Mouse (Mus musculus): ENCODE measurements around the gene Ets1. TPM values are rescaled to one million over a fixed set of nuclear protein-coding genes. Genes with fewer than 3 reads are reported as not detected.

The Ets1 gene
- polyA plus RNA-seq, 1 experiment from 2014 or later, result 13.6 TPM

- Histone ChIP-seq H3K9ac (ENCODE audit: low read depth, low read length) (no peak overlapping the region), H3K9me3 (ENCODE audit: control insufficient read depth) (no peaks in the 10 kb centered on the region), H3K36me3 (ENCODE audit: control insufficient read depth, insufficient read depth) (no peaks in the 10 kb centered on the region), H3K4me1 (replicated peaks; ENCODE audit: control insufficient read depth, insufficient read depth, low read length) (peaks cover 4% of the 10 kb centered on the region; the same call in 1 of the 2 replicates), H3K27ac (ENCODE audit: low read depth, low read length) (no peak overlapping the region), H3K4me3 (ENCODE audit: low read depth, low read length) (no peak overlapping the region), H3K27me3 (replicated peaks; ENCODE audit: control insufficient read depth, insufficient read depth, low read length) (no peaks in the 10 kb centered on the region; the same call in 1 of the 2 replicates), H3K4me2 (replicated peaks; ENCODE audit: low read depth) (no peak overlapping the region)
- ATAC-seq, result no peak
- 8% methylated on average over 9 of the region's 9 CpGs for WGBS
- TF ChIP-seq CTCF (IDR thresholded peaks at IDR 0.05; ENCODE audit: low read depth), result no peak
Measured at GRCm38 (mm10) chr9:32675671-32676409, 39.8 kb downstream of the Ets1 start.

GRCm38 (mm10) chr9:32676480-32676879 is 40.5 kb downstream of the Ets1 start:
- Histone ChIP-seq H3K9ac (ENCODE audit: low read depth, low read length) (no peak overlapping the region), H3K27me3 (replicated peaks; ENCODE audit: control insufficient read depth, insufficient read depth, low read length) (no peaks in the 10 kb centered on the region; the same call in 1 of the 2 replicates), H3K4me3 (ENCODE audit: low read depth, low read length) (no peak overlapping the region), H3K4me2 (replicated peaks; ENCODE audit: low read depth) (no peak overlapping the region), H3K36me3 (ENCODE audit: control insufficient read depth, insufficient read depth) (no peaks in the 10 kb centered on the region), H3K4me1 (replicated peaks; ENCODE audit: control insufficient read depth, insufficient read depth, low read length) (peaks cover 4% of the 10 kb centered on the region; the same call in 1 of the 2 replicates), H3K9me3 (ENCODE audit: control insufficient read depth) (no peaks in the 10 kb centered on the region), H3K27ac (ENCODE audit: low read depth, low read length) (no peak overlapping the region)
- 12% methylated on average over 3 of the region's 3 CpGs for WGBS
- TF ChIP-seq CTCF (IDR thresholded peaks at IDR 0.05; ENCODE audit: low read depth), result no peak
- ATAC-seq, result no peak

GRCm38 (mm10) chr9:32677646-32678045 is 41.6 kb downstream of the Ets1 start:
- no peak for TF ChIP-seq CTCF (IDR thresholded peaks at IDR 0.05; ENCODE audit: low read depth)
- 80% methylated on average over 6 of the region's 6 CpGs for WGBS
- no peak overlapping the region for H3K9ac ChIP-seq (ENCODE audit: low read depth, low read length)
- H3K27ac ChIP-seq (ENCODE audit: low read depth, low read length), result no peak overlapping the region
- H3K4me3 ChIP-seq (ENCODE audit: low read depth, low read length), result no peak overlapping the region
- ATAC-seq, result no peak
- H3K4me1 ChIP-seq (replicated peaks; ENCODE audit: control insufficient read depth, insufficient read depth, low read length), result peaks cover 2% of the 10 kb centered on the region; the same call in 1 of the 2 replicates
- no peak overlapping the region for H3K4me2 ChIP-seq (replicated peaks; ENCODE audit: low read depth)
- no peaks in the 10 kb centered on the region for H3K9me3 ChIP-seq (ENCODE audit: control insufficient read depth)
- no peaks in the 10 kb centered on the region for H3K36me3 ChIP-seq (ENCODE audit: control insufficient read depth, insufficient read depth)
- H3K27me3 ChIP-seq (replicated peaks; ENCODE audit: control insufficient read depth, insufficient read depth, low read length), result no peaks in the 10 kb centered on the region; the same call in 1 of the 2 replicates

GRCm38 (mm10) chr9:32678120-32678757 is 42.2 kb downstream of the Ets1 start:
- ATAC-seq, result no peak
- Histone ChIP-seq H3K4me3 (ENCODE audit: low read depth, low read length) (no peak overlapping the region), H3K27ac (ENCODE audit: low read depth, low read length) (no peak overlapping the region), H3K4me1 (replicated peaks; ENCODE audit: control insufficient read depth, insufficient read depth, low read length) (no peaks in the 10 kb centered on the region), H3K4me2 (replicated peaks; ENCODE audit: low read depth) (no peak overlapping the region), H3K36me3 (ENCODE audit: control insufficient read depth, insufficient read depth) (no peaks in the 10 kb centered on the region), H3K9me3 (ENCODE audit: control insufficient read depth) (no peaks in the 10 kb centered on the region), H3K27me3 (replicated peaks; ENCODE audit: control insufficient read depth, insufficient read depth, low read length) (no peaks in the 10 kb centered on the region; the same call in 1 of the 2 replicates), H3K9ac (ENCODE audit: low read depth, low read length) (no peak overlapping the region)
- 58% methylated on average over 4 of the region's 4 CpGs for WGBS
- no peak for TF ChIP-seq CTCF (IDR thresholded peaks at IDR 0.05; ENCODE audit: low read depth)

GRCm38 (mm10) chr9:32679531-32679930 is 43.5 kb downstream of the Ets1 start:
- no peak for TF ChIP-seq CTCF (IDR thresholded peaks at IDR 0.05; ENCODE audit: low read depth)
- no peak overlapping the region for H3K27ac ChIP-seq (ENCODE audit: low read depth, low read length)
- H3K36me3 ChIP-seq (ENCODE audit: control insufficient read depth, insufficient read depth), result no peaks in the 10 kb centered on the region
- no peak overlapping the region for H3K9ac ChIP-seq (ENCODE audit: low read depth, low read length)
- H3K9me3 ChIP-seq (ENCODE audit: control insufficient read depth), result no peaks in the 10 kb centered on the region
- no peak overlapping the region for H3K4me3 ChIP-seq (ENCODE audit: low read depth, low read length)
- no peaks in the 10 kb centered on the region; the same call in 1 of the 2 replicates for H3K27me3 ChIP-seq (replicated peaks; ENCODE audit: control insufficient read depth, insufficient read depth, low read length)
- no peak for ATAC-seq
- H3K4me1 ChIP-seq (replicated peaks; ENCODE audit: control insufficient read depth, insufficient read depth, low read length), result no peaks in the 10 kb centered on the region
- 74% methylated on average over 6 of the region's 6 CpGs for WGBS
- H3K4me2 ChIP-seq (replicated peaks; ENCODE audit: low read depth), result no peak overlapping the region

- H3K4me3 ChIP-seq (ENCODE audit: low read depth, low read length), result no peak overlapping the region
- H3K4me1 ChIP-seq (replicated peaks; ENCODE audit: control insufficient read depth, insufficient read depth, low read length), result no peaks in the 10 kb centered on the region
- H3K4me2 ChIP-seq (replicated peaks; ENCODE audit: low read depth), result no peak overlapping the region
- no peaks in the 10 kb centered on the region for H3K36me3 ChIP-seq (ENCODE audit: control insufficient read depth, insufficient read depth)
- H3K9ac ChIP-seq (ENCODE audit: low read depth, low read length), result no peak overlapping the region
- ATAC-seq, result no peak
- H3K27ac ChIP-seq (ENCODE audit: low read depth, low read length), result no peak overlapping the region
- WGBS, result 71% methylated on average over 2 of the region's 2 CpGs
- H3K27me3 ChIP-seq (replicated peaks; ENCODE audit: control insufficient read depth, insufficient read depth, low read length), result no peaks in the 10 kb centered on the region; the same call in 1 of the 2 replicates
- no peak for TF ChIP-seq CTCF (IDR thresholded peaks at IDR 0.05; ENCODE audit: low read depth)
- H3K9me3 ChIP-seq (ENCODE audit: control insufficient read depth), result no peaks in the 10 kb centered on the region
Measured at GRCm38 (mm10) chr9:32680201-32680600, 44.2 kb downstream of the Ets1 start.
